Mouse (Mus musculus): ENCODE measurements around the gene Olfr586.

The Olfr586 gene

DNA sequence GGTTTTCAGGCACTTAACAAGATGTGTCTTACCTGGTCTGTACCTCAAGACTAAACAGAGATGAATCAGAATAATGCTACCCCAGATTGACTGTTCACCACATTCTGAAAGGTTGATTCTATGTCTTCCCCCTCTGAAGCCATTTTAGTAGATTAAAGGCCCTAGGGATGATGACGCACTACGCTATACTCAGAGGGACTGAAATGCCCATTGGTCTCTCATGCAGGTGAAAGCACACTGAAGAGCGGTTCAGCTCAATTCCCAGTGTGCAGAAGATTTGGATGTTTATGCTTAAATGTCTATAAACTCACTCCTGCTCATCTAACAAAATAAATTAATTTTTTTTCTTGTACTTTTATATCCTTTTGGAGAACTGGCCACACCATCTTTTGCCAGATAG is at the start of gene Olfr586:
Gene Olfr586 (minus strand): TSS at position 101 of the 400 bp plus-strand sequence.
- no peak for DNase-seq (ENCODE audit: low read depth, low spot score)

DNA sequence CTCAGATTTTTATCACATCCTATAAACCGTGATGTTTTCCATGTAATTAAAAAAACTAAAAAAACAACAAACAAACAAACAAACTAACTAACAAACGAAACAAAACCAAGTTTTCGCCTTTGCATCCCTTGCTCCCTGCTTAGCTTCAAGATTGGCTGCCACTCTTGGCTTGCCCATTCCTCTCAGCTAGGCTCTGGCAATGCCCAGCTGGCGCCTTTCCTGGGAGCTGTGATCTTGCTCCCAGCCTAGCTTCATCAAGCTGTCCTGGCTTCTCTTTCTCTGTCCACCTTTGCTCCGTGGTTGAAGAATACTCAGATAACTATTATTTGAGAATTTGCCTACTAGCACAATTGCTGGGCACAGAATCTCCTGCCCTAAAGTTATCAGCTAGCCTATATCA is 44.3 kb upstream of the Olfr586 start:
- DNase-seq (ENCODE audit: low read depth, low spot score), result no peak

GRCm38 (mm10) chr7:103156256-103156655 is 30.8 kb upstream of the Olfr586 start, which contains the start of gene Olfr589:
Gene Olfr589, minus strand, starts transcription at chr7:103156356.
- DNase-seq (ENCODE audit: low read depth, low spot score), result no peak

DNA sequence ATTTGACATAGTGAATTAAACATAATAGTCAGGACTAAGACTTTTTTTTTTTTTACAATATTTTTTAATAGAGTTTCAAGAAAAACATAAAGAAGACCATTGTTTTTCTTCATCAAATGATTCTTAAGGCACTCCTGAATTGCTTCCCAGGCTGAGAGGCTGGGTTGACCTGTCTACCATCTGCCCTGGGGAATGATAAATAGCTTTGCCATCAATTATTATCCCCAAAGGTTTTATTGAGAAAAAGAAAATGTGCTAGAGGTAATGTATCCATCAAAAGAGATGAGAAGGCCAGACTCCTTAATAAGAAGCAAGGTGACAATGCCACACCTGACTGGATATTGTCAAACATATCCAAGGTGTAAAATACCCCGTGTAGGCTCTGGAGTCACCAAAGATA is 15.1 kb upstream of the Olfr586 start, which contains the start of gene Olfr588-ps1:
Gene Olfr588-ps1 (plus strand): TSS at position 301 of the 400 bp plus-strand sequence.
- no peak for DNase-seq (ENCODE audit: low read depth, low spot score)

DNA sequence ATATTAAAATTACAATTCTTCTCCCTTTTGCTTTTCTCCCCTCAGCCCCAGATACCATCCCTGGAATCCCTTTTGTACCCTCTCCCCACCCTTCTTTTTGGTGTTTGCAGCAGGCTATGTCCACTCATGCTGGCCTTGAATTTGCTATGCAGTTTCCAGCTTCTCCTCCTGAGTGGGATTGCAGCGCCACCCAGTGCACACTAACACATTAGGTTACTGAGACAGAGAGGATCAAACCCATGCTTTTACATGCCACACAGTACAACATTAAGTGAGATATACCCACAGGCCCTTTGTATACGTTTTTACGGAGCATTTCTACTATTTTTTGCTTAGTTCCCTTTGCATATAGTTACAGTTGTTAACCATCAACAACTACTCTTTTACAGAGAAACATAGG is 6.0 kb downstream of the Olfr586 start:
- peak; percentile 12 for DNase-seq (ENCODE audit: low read depth, low spot score)

DNA sequence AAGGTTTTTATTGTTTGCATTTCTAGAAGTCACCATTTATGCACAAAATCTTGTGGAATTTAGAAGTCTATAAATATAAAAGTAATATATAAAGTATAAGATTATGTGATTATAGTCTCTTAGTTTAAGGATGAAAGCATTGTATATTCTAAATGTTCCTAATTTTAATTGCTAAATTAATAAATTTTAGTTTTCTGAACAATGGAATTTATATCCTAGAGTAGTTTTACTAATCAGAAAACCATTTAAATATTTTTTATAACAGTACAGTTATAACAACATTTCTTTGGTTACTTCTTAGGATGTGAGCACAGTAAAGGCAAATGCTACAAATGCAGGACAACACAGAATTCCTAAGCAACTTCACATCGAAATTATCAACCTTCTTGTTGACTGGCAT is 28.0 kb downstream of the Olfr586 start, which contains the start of gene Olfr585:
Gene Olfr585 (plus strand): TSS at position 301 of the 400 bp plus-strand sequence.
- no peak for DNase-seq (ENCODE audit: low read depth, low spot score)

- DNase-seq (ENCODE audit: low read depth, low spot score), result no peak
Measured at GRCm38 (mm10) chr7:103081585-103081984, 43.9 kb downstream of the Olfr586 start, which contains the start of gene Olfr584. Gene Olfr584, plus strand, starts transcription at chr7:103081885.

Measured in R1 (cell line).